Mouse (Mus musculus): ENCODE results near the gene P4hb. TPM values are rescaled to one million over a fixed set of nuclear protein-coding genes. Genes with fewer than 3 reads are reported as not detected.

Gene P4hb
- polyA plus RNA-seq, 1 experiment from 2014 or later, result 640 TPM

- WGBS, result 11% methylated on average over 16 of the region's 16 CpGs
- no peak for ATAC-seq (ENCODE audit: insufficient number of reproducible peaks, low FRiP score, low TSS enrichment, low read depth)
- Histone ChIP-seq H3K27ac (replicated peaks; ENCODE audit: low read depth, low read length) (no peak overlapping the region), H3K27me3 (ENCODE audit: control insufficient read depth, insufficient read depth, low read length) (no peaks in the 10 kb centered on the region), H3K9ac (ENCODE audit: low read length) (peak overlapping the region; percentile 52; the same call in 1 of the 2 replicates), H3K4me1 (ENCODE audit: control insufficient read depth, insufficient read depth, low read length) (peaks cover 5% of the 10 kb centered on the region; the same call in 1 of the 2 replicates), H3K9me3 (ENCODE audit: control insufficient read depth, low read length) (no peaks in the 10 kb centered on the region), H3K4me2 (ENCODE audit: low read depth, severe bottlenecking) (peak overlapping the region; percentile 37), H3K4me3 (ENCODE audit: low read depth, low read length) (no peak overlapping the region), H3K36me3 (ENCODE audit: control insufficient read depth, insufficient read depth, low read length) (no peaks in the 10 kb centered on the region)
- no peak for DNase-seq (ENCODE audit: low spot score)
Measured at GRCm38 (mm10) chr11:120510375-120511030, 62.5 kb downstream of the P4hb start.

Other genes starting within 250 kb of the P4hb start
- 2,996 and 3,123 TPM in 2 replicates for gene Actg1, start 224.7 kb downstream of the P4hb start, polyA plus RNA-seq (2014; fragmentation: Nextera tagmentation; extraction: Ambion mirVana)
- gene Fscn2, start 211.7 kb downstream of the P4hb start, polyA plus RNA-seq (2014; fragmentation: Nextera tagmentation; extraction: Ambion mirVana), result 0.21 and 0.47 TPM in 2 replicates
- gene Faap100, start 194.5 kb downstream of the P4hb start, polyA plus RNA-seq (2014; fragmentation: Nextera tagmentation; extraction: Ambion mirVana), result 30.4 and 33.1 TPM in 2 replicates
- 47.1 and 51.1 TPM in 2 replicates for gene Nploc4, start 135.5 kb downstream of the P4hb start, polyA plus RNA-seq (2014; fragmentation: Nextera tagmentation; extraction: Ambion mirVana)
- gene Tspan10, start 130.6 kb downstream of the P4hb start, polyA plus RNA-seq (2014; fragmentation: Nextera tagmentation; extraction: Ambion mirVana), result not detected in 2 replicates
- gene Pde6g, start 119.8 kb downstream of the P4hb start, polyA plus RNA-seq (2014; fragmentation: Nextera tagmentation; extraction: Ambion mirVana), result 0.19 TPM in 1 of 2 replicates, not detected in the other
- gene Oxld1, start 115.2 kb downstream of the P4hb start, polyA plus RNA-seq (2014; fragmentation: Nextera tagmentation; extraction: Ambion mirVana), result 11.5 and 11.9 TPM in 2 replicates
- 32.6 and 36.4 TPM in 2 replicates for gene Ccdc137, start 115.1 kb downstream of the P4hb start, polyA plus RNA-seq (2014; fragmentation: Nextera tagmentation; extraction: Ambion mirVana)
- gene Arl16, start 105.6 kb downstream of the P4hb start, polyA plus RNA-seq (2014; fragmentation: Nextera tagmentation; extraction: Ambion mirVana), result 56.6 and 58.3 TPM in 2 replicates
- gene Mrpl12, start 88.6 kb downstream of the P4hb start, polyA plus RNA-seq (2014; fragmentation: Nextera tagmentation; extraction: Ambion mirVana), result 166 and 177 TPM in 2 replicates
- 57.8 and 58.5 TPM in 2 replicates for gene Slc25a10, start 81.4 kb downstream of the P4hb start, polyA plus RNA-seq (2014; fragmentation: Nextera tagmentation; extraction: Ambion mirVana)
- gene Gcgr, start 42.6 kb downstream of the P4hb start, polyA plus RNA-seq (2014; fragmentation: Nextera tagmentation; extraction: Ambion mirVana), result 0.71 and 1.8 TPM in 2 replicates
- gene Mcrip1, start 23.5 kb downstream of the P4hb start, polyA plus RNA-seq (2014; fragmentation: Nextera tagmentation; extraction: Ambion mirVana), result 234 and 252 TPM in 2 replicates
- gene Ppp1r27, start 22.1 kb downstream of the P4hb start, polyA plus RNA-seq (2014; fragmentation: Nextera tagmentation; extraction: Ambion mirVana), result 0.47 and 0.85 TPM in 2 replicates
- gene Arhgdia, start 8.4 kb upstream of the P4hb start, polyA plus RNA-seq (2014; fragmentation: Nextera tagmentation; extraction: Ambion mirVana), result 593 and 597 TPM in 2 replicates
- gene Alyref, start 25.1 kb upstream of the P4hb start, polyA plus RNA-seq (2014; fragmentation: Nextera tagmentation; extraction: Ambion mirVana), result 810 and 850 TPM in 2 replicates
- 214 and 223 TPM in 2 replicates for gene Anapc11, start 25.2 kb upstream of the P4hb start, polyA plus RNA-seq (2014; fragmentation: Nextera tagmentation; extraction: Ambion mirVana)
- 1.4 TPM in 1 of 2 replicates, not detected in the other for gene Npb, start 35.2 kb upstream of the P4hb start, polyA plus RNA-seq (2014; fragmentation: Nextera tagmentation; extraction: Ambion mirVana)
- 105 and 111 TPM in 2 replicates for gene Pcyt2, start 44.7 kb upstream of the P4hb start, polyA plus RNA-seq (2014; fragmentation: Nextera tagmentation; extraction: Ambion mirVana)
- gene Sirt7, start 52.0 kb upstream of the P4hb start, polyA plus RNA-seq (2014; fragmentation: Nextera tagmentation; extraction: Ambion mirVana), result 24.6 TPM in 2 replicates
- gene Mafg, start 60.3 kb upstream of the P4hb start, polyA plus RNA-seq (2014; fragmentation: Nextera tagmentation; extraction: Ambion mirVana), result 22.6 and 24.2 TPM in 2 replicates
- 33.3 and 34.2 TPM in 2 replicates for gene Pycr1, start 70.5 kb upstream of the P4hb start, polyA plus RNA-seq (2014; fragmentation: Nextera tagmentation; extraction: Ambion mirVana)
- not detected in 2 replicates for gene Myadml2, start 74.9 kb upstream of the P4hb start, polyA plus RNA-seq (2014; fragmentation: Nextera tagmentation; extraction: Ambion mirVana)
- 6.6 and 7.5 TPM in 2 replicates for gene Notum, start 87.9 kb upstream of the P4hb start, polyA plus RNA-seq (2014; fragmentation: Nextera tagmentation; extraction: Ambion mirVana)
- 122 and 128 TPM in 2 replicates for gene Aspscr1, start 99.7 kb upstream of the P4hb start, polyA plus RNA-seq (2014; fragmentation: Nextera tagmentation; extraction: Ambion mirVana)
- gene Cenpx, start 140.5 kb upstream of the P4hb start, polyA plus RNA-seq (2014; fragmentation: Nextera tagmentation; extraction: Ambion mirVana), result 126 and 127 TPM in 2 replicates
- 44.3 and 47.8 TPM in 2 replicates for gene Lrrc45, start 140.7 kb upstream of the P4hb start, polyA plus RNA-seq (2014; fragmentation: Nextera tagmentation; extraction: Ambion mirVana)
- gene Rac3, start 148.2 kb upstream of the P4hb start, polyA plus RNA-seq (2014; fragmentation: Nextera tagmentation; extraction: Ambion mirVana), result 7.4 and 12.8 TPM in 2 replicates
- gene Dcxr, start 154.0 kb upstream of the P4hb start, polyA plus RNA-seq (2014; fragmentation: Nextera tagmentation; extraction: Ambion mirVana), result 12.4 and 16.5 TPM in 2 replicates
- gene Cbr2, start 158.9 kb upstream of the P4hb start, polyA plus RNA-seq (2014; fragmentation: Nextera tagmentation; extraction: Ambion mirVana), result 6.7 and 7.4 TPM in 2 replicates
- 11.2 and 13.4 TPM in 2 replicates for gene Hmga1b, start 189.5 kb upstream of the P4hb start, polyA plus RNA-seq (2014; fragmentation: Nextera tagmentation; extraction: Ambion mirVana)
- gene Rfng, start 211.0 kb upstream of the P4hb start, polyA plus RNA-seq (2014; fragmentation: Nextera tagmentation; extraction: Ambion mirVana), result 23.7 and 29.5 TPM in 2 replicates
- gene Gps1, start 211.0 kb upstream of the P4hb start, polyA plus RNA-seq (2014; fragmentation: Nextera tagmentation; extraction: Ambion mirVana), result 266 and 275 TPM in 2 replicates
- gene Dus1l, start 223.2 kb upstream of the P4hb start, polyA plus RNA-seq (2014; fragmentation: Nextera tagmentation; extraction: Ambion mirVana), result 87.4 and 95.9 TPM in 2 replicates

Data from limb, embryonic 11.5 days (tissue).